Mouse (Mus musculus): ENCODE measurements around the gene Tut1.
A peak's percentile ranks its signal among the peaks of the same experiment; 100 is the strongest.

GRCm38 (mm10) chr19:8920073-8920736, 33.4 kb upstream of the Tut1 start, which contains the start of gene B3gat3:
- TF ChIP-seq POLR2A (IDR thresholded peaks at IDR 0.05; ENCODE audit: borderline replicate concordance, control insufficient read depth, low read depth, low read length): peak; percentile 66; the same call in 1 of the 2 replicates
- no peak for TF ChIP-seq CTCF (IDR thresholded peaks at IDR 0.05; ENCODE audit: control insufficient read depth, insufficient read depth, low read length)
